Mouse (Mus musculus) liver, embryonic 11.5 days (tissue): ENCODE measurements around the gene Henmt1. TPM values are rescaled to one million over a fixed set of nuclear protein-coding genes. Genes with fewer than 3 reads are reported as not detected.
A peak's percentile ranks its signal among the peaks of the same experiment; 100 is the strongest.

Experiments
- ATAC-seq: fragments of 200-750 bp; cut with Nextera tagmentation; replicated peaks from 2 replicates; pipeline ENCODE4 v1.8.0; 2017; ENCODE audit warnings: moderate number of reproducible peaks, mild to moderate bottlenecking, moderate TSS enrichment, moderate library complexity; ENCODE audit not compliant: low FRiP score
- DNase-seq: peaks from one replicate; pipeline ENCODE4 v3.0.0-alpha.2; 2017; ENCODE audit warnings: low spot score
- H3K27ac ChIP-seq: fragments of 300-500 bp; sonication (generic); 2 replicates; pipeline ENCODE4 v1.5.1; 2014; ENCODE audit warnings: mild to moderate bottlenecking, low read depth, low read length, control low read depth
- H3K27me3 ChIP-seq: fragments of 300-500 bp; sonication (generic); replicated peaks from 2 replicates; pipeline ENCODE4 v1.6.1; 2014; ENCODE audit warnings: low read length, mixed read lengths; ENCODE audit not compliant: control insufficient read depth, insufficient read depth
- H3K36me3 ChIP-seq: fragments of 300-500 bp; sonication (generic); 2 replicates; pipeline ENCODE4 v1.6.1; 2014; ENCODE audit warnings: mild to moderate bottlenecking, low read length, moderate library complexity, mixed read lengths; ENCODE audit not compliant: control insufficient read depth, insufficient read depth
- H3K4me1 ChIP-seq: fragments of 300-500 bp; sonication (generic); replicated peaks from 2 replicates; pipeline ENCODE4 v1.6.1; 2014; ENCODE audit warnings: low read length, mixed read lengths; ENCODE audit not compliant: control insufficient read depth, insufficient read depth
- H3K4me2 ChIP-seq: fragments of 300-500 bp; sonication (generic); 2 replicates; pipeline ENCODE4 v1.6.1; 2014; ENCODE audit warnings: mild to moderate bottlenecking, control low read depth, moderate library complexity
- H3K4me3 ChIP-seq: fragments of 300-500 bp; sonication (generic); 2 replicates; pipeline ENCODE4 v1.5.1; 2014; ENCODE audit warnings: low read depth, low read length, control low read depth
- H3K9ac ChIP-seq: fragments of 300-500 bp; sonication (generic); 2 replicates; pipeline ENCODE4 v1.6.1; 2014; ENCODE audit warnings: low read depth, low read length, control low read depth
- H3K9me3 ChIP-seq: fragments of 300-500 bp; sonication (generic); 2 replicates; pipeline ENCODE4 v1.6.1; 2016; ENCODE audit warnings: low read length, inconsistent platforms, mixed read lengths; ENCODE audit not compliant: control insufficient read depth
- WGBS: fragments of 180-500 bp; shearing (Covaris S2); extraction: QIAGEN DNeasy Blood & Tissue Kit; methylation state at CpG from one replicate; pipeline ENCODE4 v1.1.7; 2014; 5-methylcytosine and 5-hydroxymethylcytosine counted together
- polyA plus RNA-seq: library from polyadenylated mRNA; unstranded; fragments of >200 nt; fragmentation: Nextera tagmentation; extraction: Ambion mirVana; gene quantifications from 2 replicates; pipeline ENCODE4 v1.2.1, GENCODE M21; 2014

Henmt1 gene
- polyA plus RNA-seq, 1 experiment from 2014 or later: 0.29 TPM

DNA sequence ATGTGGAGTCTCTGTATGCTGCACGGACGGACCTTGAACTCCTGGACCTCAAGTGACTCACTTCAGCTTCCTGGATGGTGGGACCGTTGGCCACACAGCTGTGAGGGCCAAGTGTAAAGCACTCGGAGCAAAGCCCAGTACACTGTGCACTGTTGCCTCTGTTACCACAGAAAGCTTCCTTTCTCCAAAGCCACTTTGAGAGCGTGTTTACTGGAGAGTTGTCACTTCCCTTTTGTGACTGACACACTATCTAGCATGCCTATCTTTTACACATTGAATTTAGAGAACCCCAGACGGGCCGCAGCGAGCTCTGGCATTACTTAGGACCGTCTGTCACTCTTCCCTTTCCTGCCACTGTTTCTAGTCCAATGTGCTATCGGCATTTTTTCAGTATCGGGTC lies 57.6 kb downstream of the Henmt1 start:
- Histone ChIP-seq H3K27me3 (no peaks in the 10 kb centered on the region), H3K9ac (no peak overlapping the region), H3K27ac (no peak overlapping the region), H3K9me3 (no peaks in the 10 kb centered on the region), H3K4me3 (no peak overlapping the region), H3K4me1 (peaks cover 20% of the 10 kb centered on the region), H3K36me3 (0 out of 2 replicates have a peak, but pooled peaks cover 3% of the 10 kb centered on the region), H3K4me2 (peak overlapping the region; percentile 52)
- WGBS: 38% methylated on average over 11 of the region's 11 CpGs
- DNase-seq: peak; percentile 29
- peak; percentile 53 for ATAC-seq

DNA sequence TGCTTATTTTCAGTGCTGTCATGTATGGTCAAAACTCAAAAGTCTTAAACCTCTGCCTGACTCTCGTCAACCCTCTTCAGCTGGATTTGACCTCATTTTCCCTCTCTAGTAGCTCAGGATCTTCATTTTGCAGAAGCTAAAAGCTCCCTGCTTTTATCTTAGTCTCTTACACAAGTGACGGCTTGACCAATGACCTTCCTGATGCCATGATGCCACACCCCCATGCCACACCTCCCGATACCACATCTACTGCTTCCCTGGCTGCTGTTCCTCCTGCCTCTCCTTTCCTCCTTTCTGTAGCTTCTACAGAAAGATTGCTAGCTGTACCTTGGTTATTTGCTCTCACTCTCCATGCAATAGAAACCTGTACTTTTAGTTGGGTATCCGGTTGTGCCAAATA lies 58.1 kb downstream of the Henmt1 start:
- DNase-seq: peak; percentile 44
- Histone ChIP-seq H3K4me3 (no peak overlapping the region), H3K27ac (no peak overlapping the region), H3K9me3 (no peaks in the 10 kb centered on the region), H3K27me3 (no peaks in the 10 kb centered on the region), H3K36me3 (0 out of 2 replicates have a peak, but pooled peaks cover 3% of the 10 kb centered on the region), H3K4me2 (peak overlapping the region; percentile 52), H3K4me1 (peaks cover 20% of the 10 kb centered on the region), H3K9ac (no peak overlapping the region)
- WGBS: 36% methylated on average over 4 of the region's 4 CpGs
- ATAC-seq: peak; percentile 79

DNA sequence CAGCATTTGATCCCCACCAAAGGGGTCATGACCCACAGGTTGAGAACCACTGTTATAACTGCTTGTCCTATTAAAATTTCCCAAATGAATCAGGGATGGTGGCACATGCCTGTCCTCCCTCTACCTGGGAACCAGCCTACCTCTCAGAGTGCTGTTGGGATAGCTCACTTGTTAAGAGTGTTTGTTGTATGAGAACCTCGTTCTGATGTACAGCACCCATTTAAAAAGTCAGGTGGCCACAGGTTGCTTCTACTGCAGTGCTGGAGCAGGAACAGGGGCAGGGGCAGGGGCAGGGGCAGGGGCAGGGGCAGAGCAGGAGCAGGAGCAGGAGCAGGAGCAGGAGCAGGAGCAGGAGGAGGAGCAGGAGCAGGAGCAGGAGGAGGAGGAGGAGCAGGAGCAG lies 59.5 kb downstream of the Henmt1 start:
- Histone ChIP-seq H3K9ac (no peak overlapping the region), H3K4me3 (no peak overlapping the region), H3K36me3 (0 out of 2 replicates have a peak, but pooled peaks cover 3% of the 10 kb centered on the region), H3K27ac (no peak overlapping the region), H3K4me2 (no peak overlapping the region), H3K9me3 (no peaks in the 10 kb centered on the region), H3K27me3 (no peaks in the 10 kb centered on the region), H3K4me1 (peaks cover 14% of the 10 kb centered on the region)
- ATAC-seq (no peak), DNase-seq (peak; percentile 25)
- WGBS: 70% methylated on average over 1 of the region's 1 CpGs

DNA sequence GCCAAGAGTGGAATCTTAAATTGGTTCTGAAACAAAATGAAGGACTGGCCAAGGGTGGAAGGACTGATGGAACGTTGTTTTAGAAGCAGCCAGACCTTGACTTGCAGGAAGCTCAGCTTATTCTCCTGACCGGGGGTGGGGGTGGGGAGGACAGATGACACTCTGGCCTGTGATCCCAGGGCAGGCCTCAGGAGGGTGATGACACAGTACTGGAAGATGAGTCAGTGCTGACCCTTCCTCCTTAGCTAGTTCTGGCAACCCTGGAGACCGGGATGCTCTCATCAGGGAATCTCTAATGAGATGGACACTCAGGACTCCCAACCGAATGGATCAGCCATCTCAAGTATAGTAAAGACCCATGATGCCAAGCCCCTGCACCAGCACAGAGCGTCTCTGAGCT lies 66.1 kb downstream of the Henmt1 start:
- no peak overlapping the region for H3K4me2 ChIP-seq
- H3K4me3 ChIP-seq: no peak overlapping the region
- DNase-seq (no peak), ATAC-seq (no peak)
- 76% methylated on average over 5 of the region's 5 CpGs for WGBS
- no peaks in the 10 kb centered on the region for H3K4me1 ChIP-seq
- H3K27me3 ChIP-seq: no peaks in the 10 kb centered on the region
- H3K36me3 ChIP-seq: no peaks in the 10 kb centered on the region
- no peaks in the 10 kb centered on the region for H3K9me3 ChIP-seq
- H3K9ac ChIP-seq: no peak overlapping the region
- H3K27ac ChIP-seq: no peak overlapping the region

DNA sequence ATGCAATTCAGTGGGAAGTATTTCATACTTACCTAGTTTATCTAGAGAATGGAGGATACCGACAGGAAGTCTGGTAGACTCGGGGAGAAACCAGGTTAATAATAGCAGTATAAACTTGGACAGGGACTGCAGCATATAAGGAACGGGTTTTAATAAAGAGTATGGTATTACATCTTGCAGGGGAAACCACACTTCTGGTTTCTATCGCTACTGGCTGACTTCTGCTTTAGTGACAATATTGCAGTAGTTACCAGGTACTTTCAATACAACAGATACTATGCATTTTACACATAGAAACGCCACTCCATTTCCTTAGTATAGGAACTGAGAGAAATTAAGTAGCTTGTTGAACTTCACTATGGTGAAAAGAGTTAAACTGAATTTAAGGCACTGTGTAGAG lies 68.5 kb downstream of the Henmt1 start:
- H3K9ac ChIP-seq: no peak overlapping the region
- H3K4me1 ChIP-seq: no peaks in the 10 kb centered on the region
- no peaks in the 10 kb centered on the region for H3K36me3 ChIP-seq
- no peak overlapping the region for H3K4me3 ChIP-seq
- H3K27ac ChIP-seq: no peak overlapping the region
- DNase-seq: no peak
- no peaks in the 10 kb centered on the region for H3K27me3 ChIP-seq
- ATAC-seq: no peak
- no peaks in the 10 kb centered on the region for H3K9me3 ChIP-seq
- whole genome bisulfite sequencing: 72% methylated on average over 5 of the region's 5 CpGs
- no peak overlapping the region for H3K4me2 ChIP-seq

Other genes starting within 250 kb of the Henmt1 start
- 41.8 and 46.2 TPM in 2 replicates for gene Gpsm2, start 217.6 kb upstream of the Henmt1 start, polyA plus RNA-seq
- 0.44 and 0.45 TPM in 2 replicates for gene Aknad1, start 200.2 kb upstream of the Henmt1 start, polyA plus RNA-seq
- gene Stxbp3, start 99.3 kb upstream of the Henmt1 start, polyA plus RNA-seq: 35.1 and 35.6 TPM in 2 replicates
- gene Fndc7, start 49.9 kb upstream of the Henmt1 start, polyA plus RNA-seq: 0.18 TPM in 1 of 2 replicates, not detected in the other
- gene Prpf38b, start 28.1 kb upstream of the Henmt1 start, polyA plus RNA-seq: 61.0 and 69.3 TPM in 2 replicates
- gene Gm9857, start 572 bp downstream of the Henmt1 start, polyA plus RNA-seq: not detected in 2 replicates
- gene Fam102b, start 87.7 kb downstream of the Henmt1 start, polyA plus RNA-seq: 6.2 and 6.6 TPM in 2 replicates
- gene Slc25a54, start 140.6 kb downstream of the Henmt1 start, polyA plus RNA-seq: not detected in 2 replicates
- gene Slc25a24, start 183.3 kb downstream of the Henmt1 start, polyA plus RNA-seq: 16.2 and 19.9 TPM in 2 replicates